Mouse (Mus musculus): ENCODE results near the gene Timm29.

Gene Timm29

GRCm38 (mm10) chr9:21592703-21593121, at the start of gene Timm29, which contains the start of gene Yipf2:
TSS of gene Timm29 (plus strand) at chr9:21592722.
TSS of gene Yipf2 (minus strand) at chr9:21592828.
- peak; percentile 96 for DNase-seq (ENCODE audit: low spot score)

DNA sequence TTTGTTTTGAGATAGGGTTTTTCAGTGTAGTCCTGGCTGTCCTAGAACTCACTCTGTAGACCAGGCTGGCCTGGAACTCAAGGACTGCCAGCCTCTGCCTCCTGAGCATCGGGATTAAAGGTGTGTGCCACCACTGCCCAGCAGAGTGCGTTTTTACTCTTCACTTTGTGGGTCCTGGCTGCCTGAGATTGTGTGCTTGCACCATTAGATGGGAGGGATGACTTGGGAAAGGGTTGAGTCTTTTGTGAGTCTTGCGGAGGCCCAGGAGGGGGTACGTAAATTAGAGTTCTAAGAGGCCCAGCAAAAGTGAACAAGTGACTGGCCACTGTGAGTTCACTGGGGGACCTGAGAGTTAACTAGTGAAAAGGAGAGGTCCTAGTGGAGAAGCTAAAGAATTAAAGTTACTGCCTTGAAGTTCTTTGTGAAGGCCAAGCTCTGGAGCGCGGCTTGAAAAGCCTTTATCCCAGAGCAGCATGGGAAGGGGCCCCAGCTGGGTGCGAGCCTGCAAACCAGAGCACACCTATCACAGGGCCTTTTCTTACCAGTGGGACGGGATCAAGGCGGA, 47.1 kb upstream of the Timm29 start:
- no peak for DNase-seq (ENCODE audit: low spot score)

- DNase-seq (ENCODE audit: low spot score), result peak; percentile 99
These were observed 46.4 kb upstream of the Timm29 start for GRCm38 (mm10) chr9:21545916-21546788.

- DNase-seq (ENCODE audit: low spot score), result no peak
These were observed 45.8 kb upstream of the Timm29 start, which contains the start of gene Carm1 for GRCm38 (mm10) chr9:21546789-21547074. TSS of gene Carm1 (plus strand) at chr9:21546894.

GRCm38 (mm10) chr9:21547075-21547941, 45.2 kb upstream of the Timm29 start:
- DNase-seq (ENCODE audit: low spot score), result peak; percentile 65

DNA sequence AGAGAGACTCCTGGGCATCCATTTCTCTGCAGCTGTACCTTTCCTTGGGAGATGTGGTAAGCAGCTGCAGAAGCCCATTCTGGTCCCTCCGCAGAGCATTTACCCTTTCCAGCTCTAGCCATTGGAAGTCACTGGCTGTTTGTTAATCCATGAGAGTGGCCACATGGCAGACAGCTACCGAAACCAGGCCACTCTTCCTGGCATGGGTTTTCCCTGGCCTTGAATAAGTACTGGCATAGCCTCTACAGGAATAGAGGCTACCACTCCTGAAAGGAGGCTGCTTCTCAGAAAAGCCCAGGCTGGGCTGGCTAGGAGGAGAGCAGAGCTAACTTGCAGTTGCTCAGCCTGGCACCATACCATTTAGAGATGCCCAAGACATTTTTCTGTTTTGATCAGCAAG, 41.5 kb upstream of the Timm29 start:
- no peak for DNase-seq (ENCODE audit: low spot score)

DNA sequence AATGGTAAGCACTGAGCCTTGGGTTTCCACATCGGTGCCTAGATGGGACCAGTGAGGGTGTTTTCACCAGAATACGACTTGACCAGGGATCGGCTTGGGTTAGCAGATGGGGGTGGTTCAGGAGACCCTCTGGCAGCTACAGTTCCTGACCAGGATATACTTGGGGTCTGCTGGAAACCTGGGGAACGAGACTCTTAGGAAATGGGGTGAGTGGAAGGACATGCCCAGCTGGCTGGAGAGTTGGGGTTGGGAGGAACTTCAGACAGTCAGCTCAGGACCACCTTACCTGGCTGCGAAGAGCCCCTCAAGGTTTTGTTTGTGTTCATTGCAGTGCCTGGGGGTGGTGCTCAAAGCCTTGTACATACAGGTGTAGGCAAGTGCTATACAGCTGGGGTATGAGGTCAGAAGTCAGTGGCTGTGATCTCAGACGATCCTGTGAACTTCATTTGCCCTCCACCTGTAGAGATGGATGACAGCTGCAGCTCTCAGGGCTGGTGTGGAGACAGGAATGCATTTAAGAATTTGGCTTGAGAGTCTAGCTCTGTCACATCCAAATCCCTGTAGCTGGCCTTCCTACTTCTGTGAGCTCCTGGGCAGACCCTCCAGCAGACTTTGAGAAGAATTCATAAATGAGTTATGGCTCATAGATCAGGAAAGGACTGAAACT, 38.8 kb upstream of the Timm29 start:
- no peak for DNase-seq (ENCODE audit: low spot score)

DNA sequence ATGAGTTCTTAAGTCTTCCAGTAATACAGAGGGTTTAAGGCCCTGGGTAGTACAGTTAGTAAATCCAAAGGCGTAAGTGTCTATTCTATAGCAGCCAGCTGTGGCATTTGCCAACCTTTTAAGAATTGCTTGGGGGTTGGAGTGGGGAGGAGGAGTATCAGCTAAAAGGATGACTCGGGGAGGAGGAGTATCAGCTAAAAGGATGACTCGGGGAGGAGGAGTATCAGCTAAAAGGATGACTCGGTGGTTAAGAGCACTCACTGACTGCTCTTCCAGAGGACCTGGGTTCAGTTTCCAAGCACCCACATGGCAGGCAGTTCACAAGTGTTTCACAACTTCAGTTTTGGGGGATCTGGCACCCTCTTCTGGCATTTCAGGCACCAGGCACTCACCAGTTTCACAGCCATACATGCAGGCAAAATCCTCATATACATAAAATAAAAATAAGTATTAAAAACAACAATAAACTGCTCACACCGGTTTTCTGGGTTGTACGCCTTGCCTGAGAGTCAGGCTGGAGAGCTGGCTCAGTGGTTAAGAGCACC, 37.3 kb upstream of the Timm29 start:
- DNase-seq (ENCODE audit: low spot score), result no peak

- no peak for DNase-seq (ENCODE audit: low spot score)
These were observed 35.5 kb upstream of the Timm29 start for GRCm38 (mm10) chr9:21556996-21557395.

- no peak for DNase-seq (ENCODE audit: low spot score)
These were observed 35.0 kb upstream of the Timm29 start for GRCm38 (mm10) chr9:21557556-21557955.

DNA sequence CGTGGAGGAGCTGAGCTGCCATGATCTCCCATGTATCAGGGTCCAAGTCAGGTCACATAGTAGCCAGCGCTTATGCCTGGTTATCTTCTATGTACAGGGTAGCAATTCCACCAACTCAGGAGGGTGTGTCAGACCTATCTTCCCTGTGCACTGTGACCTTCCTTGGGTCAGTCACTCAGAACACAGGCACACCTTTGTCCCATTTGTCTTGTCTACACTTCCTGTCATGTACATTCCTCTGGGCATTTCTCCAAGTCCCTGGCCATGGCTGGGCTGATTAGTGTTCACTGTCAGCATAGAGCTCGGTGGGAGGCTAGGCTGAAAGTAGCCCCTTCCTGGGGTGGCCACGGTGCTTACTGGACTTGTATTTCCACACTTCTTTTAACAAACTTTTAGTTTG, 34.2 kb upstream of the Timm29 start:
- DNase-seq (ENCODE audit: low spot score), result no peak

- DNase-seq (ENCODE audit: low spot score), result no peak
These were observed 33.4 kb upstream of the Timm29 start for GRCm38 (mm10) chr9:21559151-21559550.

DNA sequence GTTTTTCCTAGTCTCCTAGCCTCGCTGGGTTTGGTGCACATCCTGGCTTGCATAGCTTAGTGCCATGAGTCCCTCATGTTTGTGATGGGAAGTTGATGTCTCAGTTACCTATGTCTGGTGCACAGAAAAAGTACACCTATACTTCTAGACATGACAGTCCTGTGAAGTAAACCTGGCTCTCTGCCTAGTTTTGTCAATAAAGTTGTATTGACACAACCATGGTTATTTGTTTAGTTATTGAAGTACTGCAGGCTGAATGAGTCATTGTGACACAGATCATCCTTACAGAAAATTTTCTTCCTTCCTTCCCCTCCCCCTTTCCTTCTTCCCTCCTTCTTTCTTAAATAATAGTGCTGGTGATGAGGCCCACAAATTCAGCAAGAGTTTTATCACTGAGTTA, 28.1 kb upstream of the Timm29 start:
- DNase-seq (ENCODE audit: low spot score), result no peak

- no peak for DNase-seq (ENCODE audit: low spot score)
These were observed 27.4 kb upstream of the Timm29 start for GRCm38 (mm10) chr9:21565004-21565586.

DNA sequence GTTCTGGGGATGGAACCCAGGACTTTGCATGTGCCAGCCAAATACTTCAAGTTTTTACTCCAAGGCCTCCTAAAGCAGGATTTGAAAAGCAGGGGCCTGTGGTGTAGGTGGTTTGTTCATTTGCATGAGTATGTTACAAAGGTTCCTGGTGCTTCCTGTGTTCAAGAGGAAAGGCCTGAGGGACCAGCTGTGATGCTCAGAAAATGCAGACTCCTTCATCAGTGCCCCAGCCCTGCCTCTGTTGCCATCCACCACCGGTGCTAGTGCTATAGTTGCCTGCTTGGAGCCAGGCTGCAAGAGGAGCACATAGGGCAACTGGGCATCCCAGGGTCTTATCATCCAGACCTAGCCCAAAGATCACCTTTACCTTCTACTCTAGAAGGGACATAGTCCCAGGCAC, 26.0 kb upstream of the Timm29 start:
- DNase-seq (ENCODE audit: low spot score), result no peak

- no peak for DNase-seq (ENCODE audit: low spot score)
These were observed 25.5 kb upstream of the Timm29 start for GRCm38 (mm10) chr9:21567051-21567450.

DNA sequence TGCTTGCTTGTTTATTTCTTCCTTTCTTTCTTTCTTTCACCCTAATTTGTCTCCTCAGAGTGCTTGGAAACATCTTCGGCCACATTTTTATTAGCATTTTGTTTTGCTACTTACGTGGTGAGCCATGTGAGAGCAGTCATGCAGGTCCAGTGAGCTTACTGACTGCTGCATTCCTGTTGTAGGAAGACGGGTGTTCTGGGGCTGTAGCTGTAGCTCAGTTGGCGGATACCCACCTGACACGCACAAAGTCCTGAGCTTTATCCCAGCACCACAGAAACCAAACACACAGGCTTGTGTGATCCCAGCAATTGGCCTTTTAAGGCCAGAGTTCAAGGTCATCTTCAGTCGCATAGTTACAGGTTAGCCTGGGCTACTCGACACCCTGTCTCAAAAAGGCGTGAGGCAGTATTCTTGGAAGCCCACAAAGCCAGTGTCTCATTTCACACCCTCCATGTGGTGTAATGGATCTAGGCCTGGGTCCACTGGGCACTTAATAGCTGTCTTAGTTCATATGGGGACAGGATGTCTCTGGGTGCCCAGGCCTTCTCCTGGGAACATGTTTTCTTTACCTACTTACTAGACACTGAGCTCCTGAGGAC, 23.8 kb upstream of the Timm29 start:
- DNase-seq (ENCODE audit: low spot score), result no peak

GRCm38 (mm10) chr9:21574012-21574801, 18.3 kb upstream of the Timm29 start:
- no peak for DNase-seq (ENCODE audit: low spot score)

- no peak for DNase-seq (ENCODE audit: low spot score)
These were observed 17.3 kb upstream of the Timm29 start for GRCm38 (mm10) chr9:21575253-21575652.

- no peak for DNase-seq (ENCODE audit: low spot score)
These were observed 16.2 kb upstream of the Timm29 start for GRCm38 (mm10) chr9:21576286-21576685.
